Mouse (Mus musculus) lung, postnatal 0 days (tissue): ENCODE results near the gene Osbpl3.

Source experiments
- CTCF ChIP-seq: IDR thresholded peaks from 2 replicates; pipeline ENCODE4 v1.5.1; 2016; ENCODE audit warnings: antibody characterized with exemption, mild to moderate bottlenecking
- EP300 ChIP-seq: IDR thresholded peaks from 2 replicates; pipeline ENCODE4 v1.6.1; 2016; ENCODE audit warnings: antibody characterized with exemption, mild to moderate bottlenecking, control low read depth

DNA sequence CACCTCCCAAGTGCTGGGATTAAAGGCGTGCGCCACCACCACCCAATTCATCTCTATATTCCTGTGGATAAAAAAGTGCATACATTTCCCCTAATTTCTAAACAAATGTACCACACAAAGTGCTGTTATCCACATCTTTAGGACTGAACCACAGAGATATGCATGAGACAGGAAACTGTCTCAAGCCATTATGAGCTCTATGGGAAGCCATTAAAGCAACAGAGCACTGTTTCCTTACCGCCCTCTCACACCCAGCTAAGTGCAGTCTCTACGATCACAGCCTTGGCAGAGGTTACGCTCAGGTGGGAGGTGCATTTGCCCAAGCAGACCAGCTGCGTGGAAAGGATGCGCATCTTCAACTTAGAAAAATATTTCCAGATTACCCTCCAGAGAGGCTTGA is 26.7 kb downstream of the Osbpl3 start:
- no peak for TF ChIP-seq CTCF
- TF ChIP-seq EP300 = no peak
